Mouse (Mus musculus): ENCODE measurements around the gene Ankrd13c. TPM values are rescaled to one million over a fixed set of nuclear protein-coding genes. Genes with fewer than 3 reads are reported as not detected.

Ankrd13c gene
- polyA plus RNA-seq, 1 experiment from 2014 or later, result 13.2 TPM

GRCm38 (mm10) chr3:157998742-157999369 is 51.8 kb downstream of the Ankrd13c start:
- Histone ChIP-seq H3K4me1 (replicated peaks; ENCODE audit: control insufficient read depth, insufficient read depth) (no peaks in the 10 kb centered on the region), H3K4me3 (ENCODE audit: low read depth, low read length) (no peak overlapping the region), H3K9ac (ENCODE audit: low read length) (no peak overlapping the region), H3K9me3 (ENCODE audit: control insufficient read depth, low read length) (no peaks in the 10 kb centered on the region), H3K27ac (replicated peaks) (no peak overlapping the region), H3K27me3 (ENCODE audit: control insufficient read depth, insufficient read depth, low read length) (no peaks in the 10 kb centered on the region), H3K36me3 (ENCODE audit: control insufficient read depth, insufficient read depth, low read length) (peaks cover 2% of the 10 kb centered on the region; the same call in 1 of the 2 replicates), H3K4me2 (replicated peaks; ENCODE audit: low read depth) (no peak overlapping the region)
- WGBS, result 83% methylated on average over 1 of the region's 1 CpGs
- ATAC-seq (ENCODE audit: low FRiP score, low TSS enrichment) (no peak), DNase-seq (ENCODE audit: low spot score) (no peak)
- TF ChIP-seq EP300 (optimal IDR thresholded peaks at IDR 0.05) (no peak), CTCF (IDR thresholded peaks at IDR 0.05; ENCODE audit: low read depth) (no peak)

GRCm38 (mm10) chr3:158008647-158009046 is 61.6 kb downstream of the Ankrd13c start:
- Histone ChIP-seq H3K27me3 (ENCODE audit: control insufficient read depth, insufficient read depth, low read length) (no peaks in the 10 kb centered on the region), H3K9ac (ENCODE audit: low read length) (no peak overlapping the region), H3K4me2 (replicated peaks; ENCODE audit: low read depth) (no peak overlapping the region), H3K4me3 (ENCODE audit: low read depth, low read length) (no peak overlapping the region), H3K36me3 (ENCODE audit: control insufficient read depth, insufficient read depth, low read length) (peaks cover 6% of the 10 kb centered on the region; the same call in 1 of the 2 replicates), H3K27ac (replicated peaks) (no peak overlapping the region), H3K9me3 (ENCODE audit: control insufficient read depth, low read length) (no peaks in the 10 kb centered on the region), H3K4me1 (replicated peaks; ENCODE audit: control insufficient read depth, insufficient read depth) (no peaks in the 10 kb centered on the region)
- WGBS, result 54% methylated on average over 1 of the region's 1 CpGs
- ATAC-seq (ENCODE audit: low FRiP score, low TSS enrichment) (no peak), DNase-seq (ENCODE audit: low spot score) (no peak)
- TF ChIP-seq CTCF (IDR thresholded peaks at IDR 0.05; ENCODE audit: low read depth) (no peak), EP300 (optimal IDR thresholded peaks at IDR 0.05) (no peak)

- 36% methylated on average over 1 of the region's 1 CpGs for whole genome bisulfite sequencing
- H3K36me3 ChIP-seq (ENCODE audit: control insufficient read depth, insufficient read depth, low read length), result peaks cover 10% of the 10 kb centered on the region
These were observed 62.8 kb downstream of the Ankrd13c start for GRCm38 (mm10) chr3:158009762-158010320.

GRCm38 (mm10) chr3:158031371-158031925 is 84.4 kb downstream of the Ankrd13c start:
- no peaks in the 10 kb centered on the region; the same call in 1 of the 2 replicates for H3K36me3 ChIP-seq (ENCODE audit: control insufficient read depth, insufficient read depth, low read length)
- peak overlapping the region; percentile 79 for H3K4me2 ChIP-seq (replicated peaks; ENCODE audit: low read depth)
- no peaks in the 10 kb centered on the region for H3K9me3 ChIP-seq (ENCODE audit: control insufficient read depth, low read length)
- ATAC-seq (ENCODE audit: low FRiP score, low TSS enrichment) (peak; percentile 94), DNase-seq (ENCODE audit: low spot score) (peak; percentile 94)
- no peaks in the 10 kb centered on the region; the same call in 1 of the 2 replicates for H3K4me1 ChIP-seq (replicated peaks; ENCODE audit: control insufficient read depth, insufficient read depth)
- peak overlapping the region; percentile 91 for H3K4me3 ChIP-seq (ENCODE audit: low read depth, low read length)
- H3K9ac ChIP-seq (ENCODE audit: low read length), result peak overlapping the region; percentile 94
- peak overlapping the region; percentile 97 for H3K27ac ChIP-seq (replicated peaks)
- WGBS, result under 1% methylated on average over 61 of the region's 61 CpGs
- H3K27me3 ChIP-seq (ENCODE audit: control insufficient read depth, insufficient read depth, low read length), result no peaks in the 10 kb centered on the region
- TF ChIP-seq EP300 (optimal IDR thresholded peaks at IDR 0.05), result no peak
- TF ChIP-seq CTCF (IDR thresholded peaks at IDR 0.05; ENCODE audit: low read depth), result no peak; the same call in 1 of the 2 replicates

More at GRCm38 (mm10) chr3:158009762-158010320, 62.8 kb downstream of the Ankrd13c start:
- no peak overlapping the region for H3K9ac ChIP-seq (ENCODE audit: low read length)
- no peak overlapping the region for H3K27ac ChIP-seq (replicated peaks)
- DNase-seq (ENCODE audit: low spot score) (no peak), ATAC-seq (ENCODE audit: low FRiP score, low TSS enrichment) (no peak)
- H3K4me3 ChIP-seq (ENCODE audit: low read depth, low read length), result no peak overlapping the region
- H3K4me1 ChIP-seq (replicated peaks; ENCODE audit: control insufficient read depth, insufficient read depth), result no peaks in the 10 kb centered on the region
- H3K9me3 ChIP-seq (ENCODE audit: control insufficient read depth, low read length), result no peaks in the 10 kb centered on the region
- TF ChIP-seq EP300 (optimal IDR thresholded peaks at IDR 0.05) (no peak), CTCF (IDR thresholded peaks at IDR 0.05; ENCODE audit: low read depth) (no peak)
- no peak overlapping the region for H3K4me2 ChIP-seq (replicated peaks; ENCODE audit: low read depth)
- H3K27me3 ChIP-seq (ENCODE audit: control insufficient read depth, insufficient read depth, low read length), result no peaks in the 10 kb centered on the region

GRCm38 (mm10) chr3:158032106-158032505 is 85.1 kb downstream of the Ankrd13c start:
- H3K27me3 ChIP-seq (ENCODE audit: control insufficient read depth, insufficient read depth, low read length), result no peaks in the 10 kb centered on the region
- no peaks in the 10 kb centered on the region; the same call in 1 of the 2 replicates for H3K4me1 ChIP-seq (replicated peaks; ENCODE audit: control insufficient read depth, insufficient read depth)
- no peak for TF ChIP-seq EP300 (optimal IDR thresholded peaks at IDR 0.05)
- TF ChIP-seq CTCF (IDR thresholded peaks at IDR 0.05; ENCODE audit: low read depth), result no peak
- peak overlapping the region; percentile 91 for H3K4me3 ChIP-seq (ENCODE audit: low read depth, low read length)
- H3K36me3 ChIP-seq (ENCODE audit: control insufficient read depth, insufficient read depth, low read length), result no peaks in the 10 kb centered on the region
- H3K4me2 ChIP-seq (replicated peaks; ENCODE audit: low read depth), result peak overlapping the region; percentile 79
- no peak for DNase-seq (ENCODE audit: low spot score)
- H3K27ac ChIP-seq (replicated peaks), result peak overlapping the region; percentile 97
- no peaks in the 10 kb centered on the region for H3K9me3 ChIP-seq (ENCODE audit: control insufficient read depth, low read length)
- H3K9ac ChIP-seq (ENCODE audit: low read length), result peak overlapping the region; percentile 94
- WGBS, result 1% methylated on average over 4 of the region's 4 CpGs
- no peak for ATAC-seq (ENCODE audit: low FRiP score, low TSS enrichment)

- H3K27me3 ChIP-seq (ENCODE audit: control insufficient read depth, insufficient read depth, low read length), result no peaks in the 10 kb centered on the region
- no peak for DNase-seq (ENCODE audit: low spot score)
- H3K4me3 ChIP-seq (ENCODE audit: low read depth, low read length), result peak overlapping the region; percentile 83
- WGBS, result 2% methylated on average over 11 of the region's 11 CpGs
- H3K9ac ChIP-seq (ENCODE audit: low read length), result peak overlapping the region; percentile 95
- no peaks in the 10 kb centered on the region for H3K36me3 ChIP-seq (ENCODE audit: control insufficient read depth, insufficient read depth, low read length)
- H3K27ac ChIP-seq (replicated peaks), result peak overlapping the region; percentile 94
- ATAC-seq (ENCODE audit: low FRiP score, low TSS enrichment), result no peak
- H3K9me3 ChIP-seq (ENCODE audit: control insufficient read depth, low read length), result no peaks in the 10 kb centered on the region
- peak overlapping the region; percentile 74 for H3K4me2 ChIP-seq (replicated peaks; ENCODE audit: low read depth)
- no peaks in the 10 kb centered on the region; the same call in 1 of the 2 replicates for H3K4me1 ChIP-seq (replicated peaks; ENCODE audit: control insufficient read depth, insufficient read depth)
- TF ChIP-seq CTCF (IDR thresholded peaks at IDR 0.05; ENCODE audit: low read depth), result no peak
- TF ChIP-seq EP300 (optimal IDR thresholded peaks at IDR 0.05), result no peak
These were observed 88.8 kb downstream of the Ankrd13c start for GRCm38 (mm10) chr3:158035866-158036265.

All from stomach, postnatal 0 days (tissue).